Mouse (Mus musculus): ENCODE measurements around the gene Defb28. TPM values are rescaled to one million over a fixed set of nuclear protein-coding genes. Genes with fewer than 3 reads are reported as not detected.

Defb28 gene
- not detected for total RNA-seq (2021)

DNA sequence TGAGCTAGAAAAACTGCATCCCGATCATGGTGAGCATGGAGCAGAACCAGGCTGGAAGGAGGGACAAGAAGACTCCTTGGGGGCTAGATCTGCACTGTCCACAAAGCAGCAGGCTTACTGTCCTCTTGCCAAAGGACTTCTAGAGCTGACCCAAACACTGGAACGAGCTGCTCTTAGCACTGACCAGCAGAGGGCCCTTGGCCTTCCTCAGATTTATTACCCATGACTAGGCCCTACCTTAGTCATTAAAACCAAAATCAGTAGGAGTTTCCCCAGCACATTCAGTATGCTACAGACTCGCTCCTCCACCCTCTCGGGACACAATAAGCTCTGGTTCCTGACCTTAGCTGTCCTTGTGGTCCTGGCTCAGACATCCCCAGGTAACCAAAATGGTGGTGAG lies at the start of gene Defb28:
TSS of gene Defb28 (plus strand) at position 275 of the 400 bp plus-strand sequence.
- no peak for DNase-seq (ENCODE audit: low spot score in 2 of 2)
- intact Hi-C loops (cut with DNase I) = no loop called here

- peak in 1 of 2 experiments; percentile 39 for DNase-seq (ENCODE audit: low spot score in 2 of 2)
- intact Hi-C loops (cut with DNase I) = loop anchor here (2.0 kb wide), 1 partner anchor 74 kb away; no protein-coding TSS in a partner anchor
Measured at GRCm38 (mm10) chr2:152470973-152471372, 47.1 kb upstream of the Defb28 start.

DNA sequence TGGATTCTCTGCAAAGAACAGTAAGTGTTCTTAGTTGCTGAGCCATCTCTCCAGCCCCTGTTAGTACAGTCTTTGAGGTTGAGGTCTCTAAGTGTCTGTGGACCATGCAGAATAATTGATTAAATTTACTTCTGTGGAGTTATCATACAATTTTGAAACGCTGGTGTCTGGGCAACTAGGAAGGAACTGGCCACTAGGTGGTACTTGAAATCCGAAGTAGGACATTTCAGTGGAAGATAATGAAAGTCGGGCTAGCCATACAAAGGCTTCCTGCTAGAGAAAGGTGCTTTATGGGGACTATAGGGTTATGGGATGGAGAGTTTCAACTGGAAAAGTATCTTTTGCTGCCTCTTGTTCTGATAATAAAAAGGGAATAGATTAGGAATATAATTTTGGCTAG lies 45.6 kb upstream of the Defb28 start:
- intact Hi-C loops (cut with DNase I) = no loop called here
- DNase-seq (ENCODE audit: low spot score in 2 of 2) = no peak

GRCm38 (mm10) chr2:152476763-152477162 lies 41.3 kb upstream of the Defb28 start, which contains the start of gene Defb20:
Defb20 (plus strand) TSS chr2:152477063.
- intact Hi-C loops (cut with DNase I) = no loop called here
- no peak for DNase-seq (ENCODE audit: low spot score in 2 of 2)

GRCm38 (mm10) chr2:152480881-152481280 lies 37.2 kb upstream of the Defb28 start:
- intact Hi-C loops (cut with DNase I) = no loop called here

DNA sequence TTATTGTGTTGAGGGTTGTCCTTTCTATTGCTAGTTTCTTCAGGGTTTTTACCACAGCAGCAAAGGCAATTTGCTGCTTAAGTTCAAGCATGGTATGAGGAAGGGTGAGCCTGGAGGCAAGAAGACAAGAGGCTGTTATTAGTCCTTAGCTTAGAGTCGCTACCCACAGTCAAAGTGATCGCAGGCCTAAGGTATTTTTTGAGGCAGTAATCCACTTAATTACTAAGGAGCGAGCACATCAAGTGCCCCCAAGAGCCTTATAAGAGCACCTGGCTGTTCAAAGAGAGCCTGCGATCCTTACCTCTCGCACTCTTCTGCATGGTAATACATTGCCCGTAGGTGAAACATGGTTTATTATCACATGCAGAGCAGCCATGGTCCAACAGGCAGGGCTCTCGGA lies 36.3 kb upstream of the Defb28 start:
- no peak for DNase-seq (ENCODE audit: low spot score in 2 of 2)
- intact Hi-C loops (cut with DNase I) = no loop called here

More at GRCm38 (mm10) chr2:152480881-152481280, 37.2 kb upstream of the Defb28 start:
- no peak for DNase-seq (ENCODE audit: low spot score in 2 of 2)

DNA sequence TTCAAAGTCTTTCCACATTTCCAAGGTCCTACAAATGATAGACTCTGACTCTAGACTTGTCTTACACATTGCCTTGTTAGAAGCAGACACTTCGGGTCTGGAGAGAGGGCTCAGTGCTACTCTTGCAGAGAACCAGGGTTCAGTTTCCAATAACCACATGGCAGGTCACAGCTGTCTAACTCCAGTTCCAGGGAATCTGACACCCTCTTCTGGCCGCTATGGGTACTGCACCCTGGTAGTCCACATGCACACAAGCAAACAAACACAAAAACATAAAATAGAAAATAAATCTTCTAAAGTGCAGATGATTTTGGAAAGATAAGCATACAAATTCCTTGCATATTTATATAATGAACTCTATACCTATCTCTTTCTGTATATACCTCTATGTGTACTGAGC lies 31.0 kb upstream of the Defb28 start:
- intact Hi-C loops (cut with DNase I) = no loop called here
- no peak for DNase-seq (ENCODE audit: low spot score in 2 of 2)

DNA sequence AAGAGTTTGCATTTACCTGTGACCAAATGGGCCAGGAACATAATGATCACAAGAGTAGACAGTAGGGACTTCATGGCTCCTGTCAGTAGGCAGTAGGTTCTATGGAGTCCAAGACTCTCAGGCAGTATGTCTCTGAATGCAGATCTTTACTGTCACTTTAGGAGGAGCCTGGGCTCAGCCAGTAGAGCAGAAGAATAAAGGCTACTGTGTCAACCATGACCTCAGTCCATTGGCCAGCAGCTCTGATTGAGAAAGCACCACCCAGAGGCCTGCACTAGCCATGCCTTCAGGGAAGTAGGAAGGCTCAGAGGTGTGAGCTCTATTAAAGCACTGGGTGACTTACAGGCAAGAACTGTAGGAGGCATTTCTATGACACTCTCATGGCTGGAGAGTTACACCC lies 28.0 kb upstream of the Defb28 start, which contains the start of gene Defb22:
TSS of gene Defb22 (minus strand) at position 101 of the 400 bp plus-strand sequence.
- intact Hi-C loops (cut with DNase I) = no loop called here
- DNase-seq (ENCODE audit: low spot score in 2 of 2) = no peak

GRCm38 (mm10) chr2:152493151-152493550 lies 24.9 kb upstream of the Defb28 start:
- intact Hi-C loops (cut with DNase I) = no loop called here
- no peak for DNase-seq (ENCODE audit: low spot score in 2 of 2)

DNA sequence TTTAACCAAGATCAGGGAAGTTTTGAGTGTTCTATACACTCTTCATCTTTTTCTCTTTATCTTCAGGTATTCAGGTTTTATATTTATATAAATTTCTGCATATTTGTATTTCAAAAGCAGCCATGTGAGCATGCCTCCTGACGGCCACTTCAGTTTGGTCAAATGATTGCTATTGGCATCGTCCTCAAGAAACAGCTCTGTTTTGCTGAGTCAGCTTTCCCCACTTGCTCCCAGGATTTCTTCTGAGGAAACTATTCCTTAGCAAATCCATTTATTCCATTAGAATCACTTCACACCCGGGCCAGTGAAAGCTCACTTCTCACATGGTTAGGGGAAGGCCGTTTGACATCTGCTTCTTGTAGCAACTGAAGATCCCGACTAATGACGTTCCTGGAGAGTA lies 20.0 kb upstream of the Defb28 start:
- intact Hi-C loops (cut with DNase I) = no loop called here
- DNase-seq (ENCODE audit: low spot score in 2 of 2) = no peak

DNA sequence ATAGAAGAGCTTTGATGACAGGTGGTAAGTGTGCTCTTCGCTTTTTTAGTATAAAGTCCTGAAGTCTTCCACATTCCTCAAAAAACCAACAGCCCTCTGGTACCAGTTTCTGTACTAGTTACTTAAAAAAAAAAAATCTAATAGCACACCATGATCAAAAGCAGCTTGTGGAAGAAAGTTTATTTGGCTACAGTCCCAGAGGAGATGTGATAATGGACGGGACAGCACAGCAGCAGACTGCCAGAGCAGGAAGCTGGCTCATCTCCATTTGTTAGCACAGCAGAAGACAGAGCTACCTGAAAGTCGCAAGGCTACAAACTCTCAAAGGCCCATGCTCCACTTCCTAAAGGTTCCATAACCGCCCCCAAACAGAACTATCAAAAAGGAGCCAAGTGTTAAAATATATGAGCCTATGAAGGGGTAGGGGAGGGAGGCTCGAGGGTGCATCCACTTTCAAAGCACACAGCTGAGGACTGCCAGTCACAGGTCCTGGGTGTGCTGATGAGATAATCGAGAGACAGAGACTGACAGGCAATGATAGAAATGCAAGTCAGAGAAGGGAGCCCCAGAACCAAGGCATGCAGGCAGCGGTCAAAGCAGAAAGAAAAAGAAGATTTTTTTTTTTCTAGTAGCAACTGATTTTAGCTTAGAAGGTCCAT lies 17.7 kb upstream of the Defb28 start:
- DNase-seq (ENCODE audit: low spot score in 2 of 2) = no peak
- intact Hi-C loops (cut with DNase I) = no loop called here

GRCm38 (mm10) chr2:152500863-152501229 lies 17.2 kb upstream of the Defb28 start:
- no peak for DNase-seq (ENCODE audit: low spot score in 2 of 2)
- intact Hi-C loops (cut with DNase I) = no loop called here

DNA sequence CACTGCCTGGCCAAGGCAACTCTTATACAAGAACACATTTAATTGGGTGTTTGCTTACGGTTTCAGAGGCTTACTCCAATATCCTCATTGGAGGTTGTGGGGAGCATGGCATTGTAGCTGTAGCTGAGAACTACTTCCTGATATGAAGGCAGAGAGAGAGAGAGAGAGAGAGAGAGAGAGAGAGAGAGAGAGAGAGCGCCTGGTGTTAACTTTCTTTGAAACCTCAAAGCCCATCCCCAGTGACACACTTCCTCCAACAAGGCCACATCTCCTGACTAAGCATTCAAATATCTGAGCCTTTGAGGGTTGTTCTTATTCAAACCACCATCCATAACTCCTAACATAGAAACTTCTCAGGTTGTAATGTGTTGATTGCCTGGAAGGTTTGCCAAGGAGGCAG lies 14.1 kb upstream of the Defb28 start:
- intact Hi-C loops (cut with DNase I) = no loop called here
- no peak for DNase-seq (ENCODE audit: low spot score in 2 of 2)

GRCm38 (mm10) chr2:152511592-152511991 lies 6.5 kb upstream of the Defb28 start, which contains the start of gene Defb26:
Defb26 (minus strand) TSS chr2:152511692.
- DNase-seq (ENCODE audit: low spot score in 2 of 2) = no peak
- intact Hi-C loops (cut with DNase I) = no loop called here

DNA sequence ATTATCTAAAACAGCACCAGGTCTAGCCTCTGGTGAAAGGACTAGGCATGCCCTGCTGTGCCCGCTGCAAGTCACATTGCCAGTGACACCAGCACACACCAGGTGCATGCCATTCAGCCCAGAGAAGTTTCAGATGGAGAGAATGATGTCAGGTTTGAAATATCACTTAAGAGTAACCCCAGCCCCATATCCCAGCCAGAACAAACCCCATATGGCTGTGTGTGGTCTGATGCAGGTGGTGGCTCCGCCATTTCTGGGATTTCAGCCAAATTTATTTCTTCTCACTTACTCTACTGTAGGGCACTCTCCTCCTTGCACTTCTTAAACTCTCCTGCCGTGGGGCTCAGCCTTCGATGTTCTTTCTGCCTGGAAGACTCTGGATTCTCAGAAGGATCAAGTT lies 2.0 kb upstream of the Defb28 start:
- intact Hi-C loops (cut with DNase I) = no loop called here
- DNase-seq (ENCODE audit: low spot score in 2 of 2) = no peak

GRCm38 (mm10) chr2:152539944-152540710 lies 22.1 kb downstream of the Defb28 start, which contains the start of gene Defb29:
Defb29 (minus strand) TSS chr2:152540098.
- intact Hi-C loops (cut with DNase I) = loop anchor here (5.0 kb wide), 1 partner anchor 88 kb away; no protein-coding TSS in a partner anchor
- no peak for DNase-seq (ENCODE audit: low spot score in 2 of 2)

- DNase-seq (ENCODE audit: low spot score in 2 of 2) = no peak
- intact Hi-C loops (cut with DNase I) = loop anchor here (5.0 kb wide), 1 partner anchor 90 kb away; no protein-coding TSS in a partner anchor
Measured at GRCm38 (mm10) chr2:152541979-152542378, 23.9 kb downstream of the Defb28 start.

DNA sequence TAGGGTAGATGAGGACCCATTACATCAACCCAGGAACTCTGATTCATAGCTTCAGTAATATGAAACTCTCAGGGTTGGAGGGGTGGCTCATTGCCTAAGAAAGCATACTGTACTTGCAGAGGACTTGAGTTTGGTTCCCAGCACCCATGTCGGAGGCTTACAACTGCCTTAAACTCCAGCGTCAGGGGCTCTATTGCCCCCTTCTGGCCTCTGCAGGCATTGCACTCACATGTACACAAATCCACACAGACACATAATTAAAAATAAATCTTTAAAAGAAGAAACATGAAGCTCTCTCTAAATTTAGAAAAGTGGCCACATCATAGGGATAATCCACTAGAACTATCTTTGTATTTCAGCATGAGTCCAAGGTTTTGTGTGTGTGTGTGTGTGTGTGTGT lies 24.8 kb downstream of the Defb28 start:
- no peak for DNase-seq (ENCODE audit: low spot score in 2 of 2)
- intact Hi-C loops (cut with DNase I) = loop anchor here (5.0 kb wide), 1 partner anchor 91 kb away; no protein-coding TSS in a partner anchor

- no peak for DNase-seq (ENCODE audit: low spot score in 2 of 2)
- intact Hi-C loops (cut with DNase I) = loop anchor here (5.0 kb wide), 1 partner anchor 91 kb away; no protein-coding TSS in a partner anchor
Measured at GRCm38 (mm10) chr2:152543478-152543877, 25.4 kb downstream of the Defb28 start.

DNA sequence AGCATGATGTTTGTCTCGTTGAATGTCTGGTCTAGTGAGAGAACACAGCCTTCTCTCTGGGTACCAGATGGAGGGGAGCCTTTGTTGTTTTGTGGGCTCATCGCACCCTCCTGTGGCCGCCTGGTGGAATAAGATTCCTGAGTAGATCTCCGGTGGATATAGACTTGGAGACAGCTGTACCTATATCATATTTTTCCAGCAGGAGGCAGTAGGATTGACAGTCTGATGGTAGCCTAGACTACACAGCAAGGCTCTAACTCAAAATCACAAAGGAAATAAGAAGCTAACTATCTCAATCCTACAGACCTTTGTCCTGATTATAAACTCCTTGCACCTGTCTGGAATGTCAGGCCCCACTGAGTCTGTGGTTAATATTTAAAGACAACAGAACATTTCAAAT lies 26.6 kb downstream of the Defb28 start:
- peak; percentile 37 to 52 for DNase-seq (ENCODE audit: low spot score in 2 of 2)

More for the DNA sequence above, 26.6 kb downstream of the Defb28 start:
- intact Hi-C loops (cut with DNase I) = loop anchor here (2.0 to 5.0 kb wide), 2 partner anchors 74 to 92 kb away; no protein-coding TSS in a partner anchor

All from left cerebral cortex, postnatal 36 days (tissue).